Mouse (Mus musculus) left cerebral cortex, postnatal 14 days (tissue): ENCODE measurements around the gene Wdr74. TPM values are rescaled to one million over a fixed set of nuclear protein-coding genes. Genes with fewer than 3 reads are reported as not detected.

ENCODE experiments used
- DNase-seq, 2 experiments: peaks; one replicate each; pipeline ENCODE4 v3.0.0; 2021 to 2022; ENCODE audit warnings: low spot score in 2 of 2, mixed read lengths in 1 of 2
- intact Hi-C: fragments of 180-260 bp; cut with DNase I; formaldehyde crosslinking; loops from one replicate; pipeline ENCODE4 v1.15.1; 2025
- total RNA-seq, 2 experiments: library from RNA; stranded (reverse); gene quantifications; 2 replicates each; pipeline ENCODE4 v1.2.3; 2021

The Wdr74 gene
- total RNA-seq, 2 experiments from 2014 or later = 42.3 to 43.9 TPM

DNA sequence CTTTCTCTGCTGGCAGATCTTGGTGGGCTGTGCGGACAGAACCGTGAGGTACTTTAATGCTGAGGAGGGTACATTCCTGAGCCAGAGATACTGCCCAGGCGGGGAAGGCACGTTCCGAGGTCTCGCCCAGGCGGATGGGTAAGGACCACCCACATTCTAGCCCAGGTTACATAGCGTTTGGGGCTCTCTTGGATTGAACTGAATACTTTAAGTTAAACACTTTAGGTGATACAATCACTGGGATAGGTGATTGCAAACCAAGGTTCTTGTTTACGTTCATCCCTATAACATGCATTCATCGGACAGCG is 487 bp downstream of the Wdr74 start:
- no peak for DNase-seq

GRCm38 (mm10) chr19:8738911-8739310 is 3.3 kb downstream of the Wdr74 start:
- intact Hi-C loops = no loop called here
- no peak for DNase-seq

More for the DNA sequence above, 487 bp downstream of the Wdr74 start:
- intact Hi-C loops = no loop called here

GRCm38 (mm10) chr19:8739646-8740045 is 4.0 kb downstream of the Wdr74 start:
- no peak for DNase-seq
- intact Hi-C loops = no loop called here

- intact Hi-C loops = no loop called here
- DNase-seq = no peak
These were observed 5.0 kb downstream of the Wdr74 start, which contains the start of gene 1700092M07Rik for GRCm38 (mm10) chr19:8740603-8741002. Gene 1700092M07Rik (plus strand): TSS chr19:8740718.

DNA sequence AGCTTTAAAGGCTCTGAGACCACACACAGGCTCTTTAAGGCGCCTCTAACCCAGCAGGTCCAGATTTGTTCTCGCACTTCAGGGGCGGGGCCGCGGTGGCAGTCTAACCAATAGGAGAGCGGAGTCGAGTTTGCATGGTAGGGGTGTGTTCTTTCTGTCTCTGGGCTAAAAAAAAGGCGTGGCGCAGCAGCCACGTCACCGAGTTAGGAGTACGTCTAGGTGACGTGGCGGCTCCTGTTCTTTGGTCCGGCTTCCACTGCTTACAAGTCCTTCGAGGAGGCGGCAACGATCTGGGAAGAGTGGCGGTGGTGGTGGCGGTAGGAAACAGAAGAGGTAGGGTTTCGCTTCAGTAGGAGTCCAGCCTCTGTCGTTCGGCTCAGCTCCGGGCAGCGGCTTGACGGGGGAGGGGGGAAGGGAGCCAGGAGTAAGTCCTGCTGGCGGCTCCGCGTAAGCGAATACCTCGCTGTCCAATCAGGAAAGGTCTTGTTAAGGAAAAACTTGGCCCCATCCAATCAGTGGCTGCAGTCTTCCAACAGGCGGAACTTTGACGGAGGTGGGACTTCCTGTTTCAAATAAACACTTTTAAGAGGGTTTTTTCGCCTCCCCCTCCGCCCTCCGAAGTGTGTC is 5.7 kb downstream of the Wdr74 start, which contains the start of gene Stx5a:
Stx5a (plus strand) TSS at position 171 of the 627 bp plus-strand sequence.
- peak; percentile 94 to 98 for DNase-seq
- intact Hi-C loops = no loop called here

- no peak for DNase-seq
- intact Hi-C loops = no loop called here
These were observed 6.5 kb downstream of the Wdr74 start for GRCm38 (mm10) chr19:8742176-8742575.

GRCm38 (mm10) chr19:8745382-8745781 is 9.8 kb downstream of the Wdr74 start:
- intact Hi-C loops = loop anchor here (5.0 kb wide), 1 partner anchor 77 kb away; the partner anchor contains the start of gene Hnrnpul2
- no peak for DNase-seq

GRCm38 (mm10) chr19:8747368-8747767 is 11.7 kb downstream of the Wdr74 start:
- no peak for DNase-seq
- intact Hi-C loops = loop anchor here (5.0 kb wide), 1 partner anchor 75 kb away; the partner anchor contains the start of gene Hnrnpul2

DNA sequence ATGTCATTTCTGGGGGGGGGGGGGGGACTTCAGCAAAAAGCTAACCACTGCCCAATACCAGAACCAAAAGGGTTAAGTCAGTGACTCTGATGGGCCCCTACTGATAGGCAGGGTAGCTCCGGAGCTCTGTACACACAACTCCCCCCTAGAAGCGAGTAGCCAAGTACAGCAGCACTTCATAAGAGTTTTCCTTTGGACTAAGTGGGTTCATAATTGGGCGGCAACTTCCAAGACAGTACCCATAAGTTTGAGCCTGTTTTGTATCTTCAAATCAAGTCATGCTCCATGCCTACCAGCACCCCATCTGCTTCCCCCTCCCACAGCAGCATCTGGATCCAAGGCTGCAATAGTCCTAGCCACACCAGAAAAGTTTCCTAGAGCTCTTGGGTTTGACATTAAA is 20.0 kb downstream of the Wdr74 start:
- intact Hi-C loops = no loop called here
- DNase-seq = no peak

GRCm38 (mm10) chr19:8756635-8757387 is 21.2 kb downstream of the Wdr74 start, which contains the start of gene Nxf1:
Gene Nxf1 (plus strand): TSS chr19:8757073.
- intact Hi-C loops = no loop called here
- DNase-seq = peak; percentile 92 to 95

GRCm38 (mm10) chr19:8757471-8757998 is 21.9 kb downstream of the Wdr74 start:
- intact Hi-C loops = no loop called here
- no peak for DNase-seq

DNA sequence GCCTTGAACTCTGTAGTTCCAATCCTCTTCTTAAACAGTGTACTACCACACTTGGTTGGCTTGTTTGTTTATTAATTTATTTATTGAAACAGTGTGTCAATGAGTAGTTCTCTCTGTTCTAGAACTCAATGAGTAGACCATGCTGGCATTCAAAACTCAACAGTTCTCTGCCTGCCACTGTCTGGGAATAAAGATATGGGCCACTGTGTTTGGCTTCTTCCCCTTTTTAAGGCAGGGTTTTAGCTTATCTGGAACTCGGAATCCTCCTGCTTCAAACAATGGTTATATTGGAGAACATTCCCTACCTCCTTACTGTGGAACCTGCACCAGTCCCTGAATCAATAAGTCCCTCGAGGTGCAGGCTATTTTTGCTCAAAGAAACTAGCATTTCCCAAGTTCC is 23.3 kb downstream of the Wdr74 start:
- no peak for DNase-seq
- intact Hi-C loops = no loop called here

- no peak for DNase-seq
- intact Hi-C loops = no loop called here
These were observed 25.1 kb downstream of the Wdr74 start for GRCm38 (mm10) chr19:8760757-8761156.

DNA sequence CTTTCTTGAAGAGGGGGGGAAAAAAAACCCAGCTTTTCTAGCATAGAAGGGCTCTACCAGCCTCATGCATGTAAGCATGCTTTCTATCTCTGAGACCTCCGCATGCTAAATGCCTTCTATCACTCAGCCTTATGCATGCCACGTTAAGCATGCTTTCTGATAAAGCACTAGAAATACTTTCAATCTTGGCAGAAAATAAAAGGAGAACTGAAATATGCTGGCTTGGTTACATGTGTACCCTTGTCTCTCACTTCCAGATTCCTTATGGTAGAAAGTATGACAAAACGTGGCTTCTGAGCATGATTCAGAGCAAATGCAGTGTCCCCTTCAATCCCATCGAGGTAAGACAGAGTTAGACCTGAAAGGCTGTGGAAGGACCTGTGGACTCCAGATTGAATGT is 27.6 kb downstream of the Wdr74 start:
- intact Hi-C loops = no loop called here
- DNase-seq = no peak

GRCm38 (mm10) chr19:8765562-8765961 is 29.9 kb downstream of the Wdr74 start:
- intact Hi-C loops = no loop called here
- no peak for DNase-seq

GRCm38 (mm10) chr19:8770567-8771270 is 35.1 kb downstream of the Wdr74 start, which contains the start of gene Tmem223:
Gene Tmem223 (plus strand): TSS chr19:8770996.
- peak; percentile 81 to 84 for DNase-seq
- intact Hi-C loops = no loop called here

DNA sequence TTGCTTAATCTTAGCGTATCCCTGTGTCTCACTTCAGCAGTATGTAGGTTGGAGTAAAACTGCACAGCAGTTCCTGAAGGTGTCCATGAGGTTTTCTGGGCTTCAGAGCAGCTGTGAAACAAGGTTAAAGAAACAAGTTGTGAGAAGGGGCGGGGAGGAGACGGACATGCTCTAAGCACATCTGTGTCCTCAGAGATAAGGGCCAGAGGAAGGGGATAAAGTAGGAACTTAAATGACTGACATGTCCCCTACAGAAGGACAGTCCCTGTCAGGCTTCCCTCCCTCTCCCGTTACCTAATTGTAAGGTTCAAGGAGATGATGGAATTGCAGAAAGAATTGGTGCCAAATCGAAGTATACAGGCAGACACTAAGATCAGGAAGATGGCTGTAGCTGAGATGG is 37.4 kb downstream of the Wdr74 start:
- DNase-seq = no peak
- intact Hi-C loops = no loop called here

DNA sequence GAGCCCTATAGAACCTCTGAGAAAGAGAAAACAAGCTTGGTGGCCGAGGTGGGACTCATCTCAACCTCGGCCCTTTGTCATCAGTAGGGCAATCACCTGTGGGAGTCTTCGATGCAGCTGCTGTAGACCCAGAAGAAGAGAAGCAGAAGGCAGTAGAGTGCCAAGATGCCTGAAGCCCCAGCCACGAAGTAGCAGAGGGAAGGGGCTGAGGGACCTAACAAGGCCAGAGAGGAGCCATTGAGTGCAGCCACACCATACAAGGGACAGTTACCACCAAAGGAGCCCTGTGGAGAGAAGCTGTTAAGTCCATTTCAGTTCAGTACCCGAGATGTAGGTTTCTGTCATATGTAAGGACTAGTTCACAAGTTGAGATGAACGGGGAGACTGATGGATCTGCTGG is 37.8 kb downstream of the Wdr74 start:
- intact Hi-C loops = no loop called here
- no peak for DNase-seq

- intact Hi-C loops = no loop called here
- peak; percentile 96 for DNase-seq
These were observed 38.6 kb downstream of the Wdr74 start, which contains the start of gene Tmem179b for GRCm38 (mm10) chr19:8774086-8774835. Gene Tmem179b (minus strand): TSS chr19:8774467.
